Comparison of ENCODE assay signal across 8 mouse cellular contexts in genomic region chr12:15565941-15566784, GRCm38 (mm10).
DNase-seq lines count a peak whose midpoint lies in the region; ATAC-seq and TF ChIP-seq lines count a peak whose summit lies in the region.

No protein-coding gene starts in this region.

- H3K4me2 ChIP-seq in heart, embryonic 14.5 days (ENCODE audit: low read length): no peak overlapping the region

- no peak for TF ChIP-seq EP300 in heart, adult 2 months (IDR thresholded peaks at IDR 0.05; ENCODE audit: insufficient read depth, low read depth, low read length)

- no peaks in the 10 kb centered on the region for H3K27me3 ChIP-seq in heart, adult 2 months (ENCODE audit: control insufficient read depth, insufficient read depth, low read length)
- no peaks in the 10 kb centered on the region for H3K27me3 ChIP-seq in heart, embryonic 14.5 days (ENCODE audit: control insufficient read depth, insufficient read depth, low read length)

- H3K36me3 ChIP-seq in heart, adult 2 months (ENCODE audit: control insufficient read depth, insufficient read depth, low read length): no peaks in the 10 kb centered on the region
- no peaks in the 10 kb centered on the region for H3K36me3 ChIP-seq in heart, embryonic 14.5 days (ENCODE audit: control insufficient read depth, insufficient read depth, low read length)

- no peak overlapping the region for H3K4me3 ChIP-seq in heart, adult 2 months
- H3K4me3 ChIP-seq in heart, embryonic 14.5 days (ENCODE audit: control insufficient read depth in 1 of 2, insufficient read depth in 1 of 2, low read depth in 1 of 2, low read length in 2 of 2): no peak overlapping the region
- no peak overlapping the region for H3K4me3 ChIP-seq in gastrocnemius, adult 2 months

- H3K27ac ChIP-seq in heart, adult 2 months: no peak overlapping the region
- peak overlapping the region; percentile 60 to 63 for H3K27ac ChIP-seq in heart, embryonic 14.5 days (replicated peaks in 1 of 2; ENCODE audit: control insufficient read depth in 1 of 2, insufficient read depth in 1 of 2, low read depth in 2 of 2, low read length in 2 of 2)
- no peak overlapping the region for H3K27ac ChIP-seq in gastrocnemius, adult 2 months

- no peaks in the 10 kb centered on the region for H3K9me3 ChIP-seq in heart, embryonic 14.5 days (ENCODE audit: control insufficient read depth, low read length)

- no peaks in the 10 kb centered on the region for H3K4me1 ChIP-seq in heart, adult 2 months (ENCODE audit: control insufficient read depth, insufficient read depth, low read length)
- H3K4me1 ChIP-seq in heart, embryonic 14.5 days (ENCODE audit: control insufficient read depth in 2 of 2, insufficient read depth in 2 of 2, low read length in 2 of 2): peaks cover 6 to 12% of the 10 kb centered on the region in 2 experiments

- intact Hi-C loops in heart, adult 2 months (cut with DNase I): no loop called here
- intact Hi-C loops in gastrocnemius, adult 2 months (cut with DNase I): no loop called here

- no peak for TF ChIP-seq POLR2A in heart, adult 2 months (IDR thresholded peaks at IDR 0.05; ENCODE audit: insufficient read depth, low read depth, low read length)

- WGBS in heart, adult 2 months: 44% methylated on average over 3 of the region's 3 CpGs
- WGBS in heart, embryonic 14.5 days: 31% methylated on average over 3 of the region's 3 CpGs

- no peak for TF ChIP-seq CTCF in heart, adult 2 months (IDR thresholded peaks at IDR 0.05)
- no peak for TF ChIP-seq CTCF in gastrocnemius, adult 2 months (IDR thresholded peaks at IDR 0.05)

- no peak overlapping the region for H3K9ac ChIP-seq in heart, adult 2 months (ENCODE audit: low read depth, low read length)
- no peak overlapping the region for H3K9ac ChIP-seq in heart, embryonic 14.5 days (ENCODE audit: low read length)

- ATAC-seq in heart, embryonic 14.5 days (ENCODE audit: insufficient number of reproducible peaks, insufficient read depth, low FRiP score, low read depth): no peak

- no peaks in the 10 kb centered on the region for H3K79me2 ChIP-seq in heart, adult 2 months (replicated peaks; ENCODE audit: control insufficient read depth, insufficient read depth, low read length)

- peak; percentile 58 for DNase-seq in heart, adult 8-10 months (ENCODE audit: low spot score)
- no peak for DNase-seq in heart, adult 2 months
- peak; percentile 91 for DNase-seq in brain, adult 2 months (ENCODE audit: low read depth, low spot score)
- peak; percentile 23 for DNase-seq in lung, postnatal 25 days (ENCODE audit: low spot score)
- peak; percentile 87 for DNase-seq in telencephalon, adult 2 months (ENCODE audit: low read depth, low spot score)
- no peak for DNase-seq in gastrocnemius, adult 2 months
- DNase-seq in B cell, adult 2 months: no peak

Comparison
In these comparisons a context has a peak if more than half of its experiments do, and no peak if none do; other contexts are left out.
1. DNase-seq: peak in heart, adult 8-10 months (single experiment), brain, adult 2 months (single experiment), lung, postnatal 25 days (single experiment) and telencephalon, adult 2 months (single experiment); none in heart, adult 2 months (0 of 2), gastrocnemius, adult 2 months (single experiment) and B cell, adult 2 months (0 of 2).
2. H3K27ac ChIP-seq: peak in heart, embryonic 14.5 days (2 of 2); none in heart, adult 2 months (single experiment) and gastrocnemius, adult 2 months (single experiment).